Mouse (Mus musculus) spleen, postnatal 10 days (tissue): Measurements from ENCODE around the gene Ckap5.
"Not testable (repeated sequence)": the region's sequence is repeated elsewhere in the genome, so short reads cannot be mapped to it uniquely, and the experiment has no call there.

Source experiments
- DNase-seq, 2 experiments: peaks; one replicate each; pipeline ENCODE4 v3.0.0; 2021 to 2022; ENCODE audit warnings: low spot score in 2 of 2

Gene Ckap5

GRCm38 (mm10) chr2:91526294-91527146 lies at the start of gene Ckap5:
Gene Ckap5, plus strand, starts transcription at chr2:91526762.
- peak; percentile 90 to 91 for DNase-seq

- DNase-seq = no peak
Observed at GRCm38 (mm10) chr2:91476841-91477240, 49.7 kb upstream of the Ckap5 start.

GRCm38 (mm10) chr2:91480399-91480801 lies 46.2 kb upstream of the Ckap5 start:
- DNase-seq = no peak

- DNase-seq = no peak
Observed at GRCm38 (mm10) chr2:91480805-91481514, 45.6 kb upstream of the Ckap5 start.

- no peak for DNase-seq
Observed at GRCm38 (mm10) chr2:91484698-91485097, 41.9 kb upstream of the Ckap5 start.

GRCm38 (mm10) chr2:91485256-91485655 lies 41.3 kb upstream of the Ckap5 start:
- no peak for DNase-seq

GRCm38 (mm10) chr2:91487295-91487694 lies 39.3 kb upstream of the Ckap5 start:
- peak in 1 of 2 experiments; percentile 47 for DNase-seq

- no peak for DNase-seq
Observed at GRCm38 (mm10) chr2:91492071-91492635, 34.4 kb upstream of the Ckap5 start.

GRCm38 (mm10) chr2:91493981-91494380 lies 32.6 kb upstream of the Ckap5 start:
- DNase-seq = no peak

GRCm38 (mm10) chr2:91498093-91498719 lies 28.4 kb upstream of the Ckap5 start:
- DNase-seq = no peak

GRCm38 (mm10) chr2:91508076-91508475 lies 18.5 kb upstream of the Ckap5 start:
- no peak for DNase-seq

GRCm38 (mm10) chr2:91517186-91517585 lies 9.4 kb upstream of the Ckap5 start:
- DNase-seq = no peak

GRCm38 (mm10) chr2:91527147-91527486 lies 555 bp downstream of the Ckap5 start:
- peak in 1 of 2 experiments; percentile 60 for DNase-seq

GRCm38 (mm10) chr2:91537588-91538205 lies 11.1 kb downstream of the Ckap5 start:
- peak; percentile 59 to 86 for DNase-seq

GRCm38 (mm10) chr2:91568125-91568524 lies 41.6 kb downstream of the Ckap5 start:
- DNase-seq = no peak

- DNase-seq = no peak
Observed at GRCm38 (mm10) chr2:91580894-91581293, 54.3 kb downstream of the Ckap5 start.

- no peak for DNase-seq
Observed at GRCm38 (mm10) chr2:91586242-91586641, 59.7 kb downstream of the Ckap5 start.

- DNase-seq = no peak
Observed at GRCm38 (mm10) chr2:91600475-91600874, 73.9 kb downstream of the Ckap5 start.

- no peak for DNase-seq
Observed at GRCm38 (mm10) chr2:91602389-91602788, 75.8 kb downstream of the Ckap5 start.

GRCm38 (mm10) chr2:91609370-91609769 lies 82.8 kb downstream of the Ckap5 start:
- not testable (repeated sequence) for DNase-seq

GRCm38 (mm10) chr2:91622356-91622755 lies 95.8 kb downstream of the Ckap5 start:
- no peak for DNase-seq

- DNase-seq = not testable (repeated sequence)
Observed at GRCm38 (mm10) chr2:91623366-91623765, 96.8 kb downstream of the Ckap5 start.
